Mouse (Mus musculus): ENCODE measurements around the gene Fgb. TPM values are rescaled to one million over a fixed set of nuclear protein-coding genes. Genes with fewer than 3 reads are reported as not detected.

The Fgb gene
- polyA plus RNA-seq, 1 experiment from 2014 or later, result 0.11 TPM

GRCm38 (mm10) chr3:83002191-83002590, 47.5 kb downstream of the Fgb start:
- Histone ChIP-seq H3K9me3 (no peaks in the 10 kb centered on the region), H3K27me3 (0 out of 2 replicates have a peak, but pooled peaks cover 2% of the 10 kb centered on the region), H3K4me1 (replicated peaks) (peaks cover 4% of the 10 kb centered on the region; the same call in 1 of the 2 replicates), H3K9ac (replicated peaks) (no peak overlapping the region), H3K27ac (no peak overlapping the region), H3K4me3 (replicated peaks) (no peak overlapping the region), H3K4me2 (replicated peaks) (no peak overlapping the region), H3K36me3 (no peaks in the 10 kb centered on the region)
- ATAC-seq, result no peak
- WGBS, result 3% methylated on average over 2 of the region's 2 CpGs

- Histone ChIP-seq H3K9ac (replicated peaks) (no peak overlapping the region), H3K4me1 (replicated peaks) (peaks cover 10% of the 10 kb centered on the region)
- WGBS, result 86% methylated on average over 9 of the region's 9 CpGs
Observed at GRCm38 (mm10) chr3:82999995-83000394, 49.7 kb downstream of the Fgb start.

GRCm38 (mm10) chr3:82998772-82999463, 50.7 kb downstream of the Fgb start:
- H3K9me3 ChIP-seq, result no peaks in the 10 kb centered on the region
- no peak overlapping the region for H3K4me3 ChIP-seq (replicated peaks)
- H3K4me1 ChIP-seq (replicated peaks), result peaks cover 10% of the 10 kb centered on the region
- peaks cover 20% of the 10 kb centered on the region for H3K27me3 ChIP-seq
- H3K9ac ChIP-seq (replicated peaks), result no peak overlapping the region
- no peak overlapping the region for H3K4me2 ChIP-seq (replicated peaks)
- H3K36me3 ChIP-seq, result no peaks in the 10 kb centered on the region
- H3K27ac ChIP-seq, result no peak overlapping the region
- 27% methylated on average over 8 of the region's 8 CpGs for WGBS
- ATAC-seq, result peak; percentile 94

More at GRCm38 (mm10) chr3:82999995-83000394, 49.7 kb downstream of the Fgb start:
- Histone ChIP-seq H3K4me2 (replicated peaks) (no peak overlapping the region), H3K27me3 (peaks cover 17% of the 10 kb centered on the region), H3K27ac (no peak overlapping the region), H3K36me3 (no peaks in the 10 kb centered on the region), H3K9me3 (no peaks in the 10 kb centered on the region), H3K4me3 (replicated peaks) (no peak overlapping the region)
- no peak for ATAC-seq

DNA sequence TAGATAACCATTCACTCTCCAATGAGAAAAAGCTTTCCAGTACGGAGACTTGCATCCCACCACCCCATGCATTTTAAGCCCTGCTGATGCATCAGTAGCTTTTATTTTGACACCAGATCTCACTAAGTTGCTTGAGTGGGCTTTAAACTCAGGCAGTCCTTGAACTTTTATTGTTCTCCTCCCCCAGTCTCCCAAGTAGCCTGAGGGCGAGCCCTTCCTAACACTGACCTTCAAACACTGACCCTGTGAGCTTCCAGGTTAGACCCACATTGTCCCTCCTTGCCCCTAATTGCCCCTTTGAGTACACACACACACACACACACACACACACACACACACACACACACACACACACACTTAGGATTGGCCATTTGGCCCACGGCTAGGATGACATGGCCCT, 53.0 kb downstream of the Fgb start:
- WGBS, result 72% methylated on average over 3 of the region's 3 CpGs
- no peaks in the 10 kb centered on the region for H3K36me3 ChIP-seq

GRCm38 (mm10) chr3:82995368-82995767, 54.3 kb downstream of the Fgb start:
- Histone ChIP-seq H3K4me3 (replicated peaks) (peak overlapping the region; percentile 30), H3K4me1 (replicated peaks) (peaks cover 10% of the 10 kb centered on the region), H3K27ac (no peak overlapping the region), H3K9ac (replicated peaks) (peak overlapping the region; percentile 55), H3K9me3 (no peaks in the 10 kb centered on the region), H3K4me2 (replicated peaks) (peak overlapping the region; percentile 56), H3K27me3 (peaks cover 20% of the 10 kb centered on the region), H3K36me3 (no peaks in the 10 kb centered on the region)
- WGBS, result 3% methylated on average over 24 of the region's 24 CpGs
- peak; percentile 49 for ATAC-seq

More for the DNA sequence above, 53.0 kb downstream of the Fgb start:
- Histone ChIP-seq H3K4me1 (replicated peaks) (peaks cover 10% of the 10 kb centered on the region), H3K4me3 (replicated peaks) (no peak overlapping the region), H3K27ac (no peak overlapping the region), H3K9me3 (no peaks in the 10 kb centered on the region), H3K27me3 (peaks cover 20% of the 10 kb centered on the region), H3K9ac (replicated peaks) (no peak overlapping the region), H3K4me2 (replicated peaks) (no peak overlapping the region)
- no peak for ATAC-seq

DNA sequence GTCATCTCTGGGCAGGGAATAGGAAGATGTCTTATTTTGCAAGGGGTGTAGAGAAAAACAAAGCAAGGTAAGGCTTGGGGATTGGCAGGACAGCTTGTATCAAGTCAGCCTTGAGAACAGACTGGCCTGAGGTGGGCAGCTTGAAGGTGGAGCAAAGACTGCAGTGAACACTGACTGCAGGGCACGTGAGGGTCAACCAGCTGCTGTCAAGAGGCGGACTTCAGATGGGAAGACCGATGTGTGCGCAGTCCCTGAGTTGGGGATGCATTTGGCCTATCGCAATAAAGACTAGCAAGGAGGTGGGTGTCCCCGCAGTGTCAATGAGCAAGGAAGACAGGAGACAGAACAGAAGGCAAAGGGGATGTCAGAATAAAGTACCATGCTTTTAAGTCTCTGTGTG, 56.7 kb downstream of the Fgb start:
- Histone ChIP-seq H3K9me3 (no peaks in the 10 kb centered on the region), H3K27ac (no peak overlapping the region), H3K27me3 (peaks cover 20% of the 10 kb centered on the region), H3K4me3 (replicated peaks) (no peak overlapping the region), H3K4me1 (replicated peaks) (peaks cover 6% of the 10 kb centered on the region), H3K36me3 (no peaks in the 10 kb centered on the region), H3K4me2 (replicated peaks) (no peak overlapping the region), H3K9ac (replicated peaks) (no peak overlapping the region)
- ATAC-seq, result no peak
- 91% methylated on average over 6 of the region's 6 CpGs for WGBS

DNA sequence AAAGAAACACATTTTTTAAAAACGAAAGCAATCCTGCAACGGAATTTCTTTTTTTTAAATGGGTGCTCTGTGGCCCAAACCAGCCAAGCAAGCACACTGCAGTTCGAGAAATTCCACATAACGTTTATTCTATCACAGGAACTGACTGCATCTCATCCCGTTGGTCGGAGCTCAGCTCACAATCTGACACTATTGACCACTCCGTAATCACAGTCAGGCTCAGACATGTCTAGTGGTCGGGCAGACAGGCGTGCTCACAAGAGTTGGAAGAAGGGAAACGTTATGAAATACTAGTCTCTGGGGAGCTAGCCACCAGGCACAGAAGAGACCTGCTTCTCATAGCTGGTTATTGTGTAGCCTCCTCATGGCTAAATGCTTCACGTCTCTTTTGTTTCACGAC, 57.7 kb downstream of the Fgb start:
- H3K36me3 ChIP-seq, result no peaks in the 10 kb centered on the region
- WGBS, result 88% methylated on average over 12 of the region's 12 CpGs
- no peak overlapping the region for H3K4me2 ChIP-seq (replicated peaks)
- H3K9me3 ChIP-seq, result no peaks in the 10 kb centered on the region
- peaks cover 6% of the 10 kb centered on the region for H3K4me1 ChIP-seq (replicated peaks)
- H3K27me3 ChIP-seq, result peaks cover 15% of the 10 kb centered on the region
- no peak for ATAC-seq
- no peak overlapping the region for H3K27ac ChIP-seq
- no peak overlapping the region for H3K4me3 ChIP-seq (replicated peaks)
- H3K9ac ChIP-seq (replicated peaks), result no peak overlapping the region

Other genes starting within 250 kb of the Fgb start
- gene Rbm46, start 173.4 kb downstream of the Fgb start, polyA plus RNA-seq (2015; fragmentation: Nextera tagmentation; extraction: Ambion mirVana), result 1.3 and 1.8 TPM in 2 replicates
- gene Lrat, start 145.9 kb downstream of the Fgb start, polyA plus RNA-seq (2015; fragmentation: Nextera tagmentation; extraction: Ambion mirVana), result 0.04 and 0.10 TPM in 2 replicates
- gene Fgg, start 42.1 kb downstream of the Fgb start, polyA plus RNA-seq (2015; fragmentation: Nextera tagmentation; extraction: Ambion mirVana), result 0.71 TPM in 1 of 2 replicates, not detected in the other
- gene Fga, start 23.8 kb downstream of the Fgb start, polyA plus RNA-seq (2015; fragmentation: Nextera tagmentation; extraction: Ambion mirVana), result 0.09 TPM in 1 of 2 replicates, not detected in the other
- gene Plrg1, start 5.7 kb upstream of the Fgb start, polyA plus RNA-seq (2015; fragmentation: Nextera tagmentation; extraction: Ambion mirVana), result 115 and 119 TPM in 2 replicates
- gene Dchs2, start 78.1 kb upstream of the Fgb start, polyA plus RNA-seq (2015; fragmentation: Nextera tagmentation; extraction: Ambion mirVana), result 0.38 and 0.49 TPM in 2 replicates

All from midbrain, embryonic 13.5 days (tissue).